Mouse (Mus musculus): ENCODE measurements around the gene Alkbh2. TPM values are rescaled to one million over a fixed set of nuclear protein-coding genes. Genes with fewer than 3 reads are reported as not detected.

Alkbh2 gene
- polyA plus RNA-seq, 1 experiment from 2014 or later, result 13.8 TPM

- DNase-seq (ENCODE audit: low spot score, missing footprints) (no peak), ATAC-seq (ENCODE audit: low FRiP score) (no peak)
- Histone ChIP-seq H3K4me3 (ENCODE audit: low read depth, low read length) (no peak overlapping the region), H3K4me1 (ENCODE audit: control insufficient read depth, insufficient read depth, low read length) (no peaks in the 10 kb centered on the region), H3K27me3 (ENCODE audit: control insufficient read depth, insufficient read depth, low read length) (no peaks in the 10 kb centered on the region), H3K36me3 (ENCODE audit: control insufficient read depth, insufficient read depth, low read length) (peaks cover 19% of the 10 kb centered on the region), H3K4me2 (no peak overlapping the region), H3K9me3 (ENCODE audit: control insufficient read depth, low read length) (no peaks in the 10 kb centered on the region), H3K27ac (ENCODE audit: low read depth, low read length) (no peak overlapping the region), H3K9ac (ENCODE audit: low read length) (no peak overlapping the region)
- WGBS, result 91% methylated on average over 7 of the region's 7 CpGs
These were observed 11.4 kb downstream of the Alkbh2 start for GRCm38 (mm10) chr5:114116586-114116985.

DNA sequence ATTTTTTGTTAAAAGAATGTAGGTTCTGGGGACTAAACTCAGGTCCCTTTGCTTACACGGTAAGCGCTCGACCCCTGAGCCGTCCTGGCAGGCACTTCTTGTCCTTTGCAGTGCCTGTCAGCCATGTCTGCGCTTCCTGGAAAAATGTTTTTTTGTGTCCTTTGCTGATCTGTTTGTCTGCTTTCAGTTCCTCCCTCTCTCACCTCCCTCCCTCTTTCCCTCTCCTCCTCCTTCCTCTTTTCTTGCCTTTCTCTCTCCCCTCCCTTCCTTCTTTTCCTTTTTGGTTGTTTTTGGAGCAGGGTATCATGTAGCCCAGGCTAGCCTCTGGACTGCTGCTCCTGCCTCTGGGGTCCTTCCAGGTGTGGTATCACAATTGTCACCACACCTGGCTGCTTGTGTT is 13.0 kb downstream of the Alkbh2 start:
- H3K27me3 ChIP-seq (ENCODE audit: control insufficient read depth, insufficient read depth, low read length), result no peaks in the 10 kb centered on the region
- no peak overlapping the region for H3K4me3 ChIP-seq (ENCODE audit: low read depth, low read length)
- H3K4me2 ChIP-seq, result no peak overlapping the region
- ATAC-seq (ENCODE audit: low FRiP score) (no peak), DNase-seq (ENCODE audit: low spot score, missing footprints) (no peak)
- no peak overlapping the region for H3K27ac ChIP-seq (ENCODE audit: low read depth, low read length)
- 84% methylated on average over 5 of the region's 5 CpGs for WGBS
- no peaks in the 10 kb centered on the region for H3K9me3 ChIP-seq (ENCODE audit: control insufficient read depth, low read length)
- H3K9ac ChIP-seq (ENCODE audit: low read length), result no peak overlapping the region
- no peaks in the 10 kb centered on the region for H3K4me1 ChIP-seq (ENCODE audit: control insufficient read depth, insufficient read depth, low read length)
- H3K36me3 ChIP-seq (ENCODE audit: control insufficient read depth, insufficient read depth, low read length), result peaks cover 12% of the 10 kb centered on the region; the same call in 1 of the 2 replicates

DNA sequence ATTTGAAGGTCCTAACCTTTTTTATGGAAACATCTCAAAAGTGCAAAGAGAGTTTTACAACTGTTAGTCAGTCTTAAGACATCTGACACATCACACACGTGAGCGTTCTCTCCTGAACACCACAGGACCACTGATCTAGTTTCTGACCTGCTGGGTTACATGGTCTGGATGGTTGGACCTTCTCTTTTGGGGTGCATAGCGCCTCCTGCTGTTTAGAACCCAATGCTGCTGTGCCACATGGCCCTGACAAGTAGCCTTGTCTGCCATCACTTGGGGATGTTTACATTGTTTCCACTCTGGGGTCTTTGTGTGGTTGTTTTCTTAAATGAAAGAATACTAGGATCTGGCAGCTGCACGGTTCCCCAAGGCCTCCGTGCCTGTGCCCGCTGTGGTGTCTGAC is 14.7 kb downstream of the Alkbh2 start:
- ATAC-seq (ENCODE audit: low FRiP score) (no peak), DNase-seq (ENCODE audit: low spot score, missing footprints) (no peak)
- no peak overlapping the region for H3K4me2 ChIP-seq
- WGBS, result 87% methylated on average over 6 of the region's 6 CpGs
- no peak overlapping the region for H3K4me3 ChIP-seq (ENCODE audit: low read depth, low read length)
- H3K4me1 ChIP-seq (ENCODE audit: control insufficient read depth, insufficient read depth, low read length), result no peaks in the 10 kb centered on the region
- H3K9ac ChIP-seq (ENCODE audit: low read length), result no peak overlapping the region
- peaks cover 25% of the 10 kb centered on the region for H3K36me3 ChIP-seq (ENCODE audit: control insufficient read depth, insufficient read depth, low read length)
- no peak overlapping the region for H3K27ac ChIP-seq (ENCODE audit: low read depth, low read length)
- H3K9me3 ChIP-seq (ENCODE audit: control insufficient read depth, low read length), result no peaks in the 10 kb centered on the region
- H3K27me3 ChIP-seq (ENCODE audit: control insufficient read depth, insufficient read depth, low read length), result no peaks in the 10 kb centered on the region

GRCm38 (mm10) chr5:114106391-114106935 is 21.6 kb downstream of the Alkbh2 start:
- H3K9me3 ChIP-seq (ENCODE audit: control insufficient read depth, low read length), result no peaks in the 10 kb centered on the region
- no peaks in the 10 kb centered on the region for H3K27me3 ChIP-seq (ENCODE audit: control insufficient read depth, insufficient read depth, low read length)
- H3K4me2 ChIP-seq, result no peak overlapping the region
- H3K27ac ChIP-seq (ENCODE audit: low read depth, low read length), result no peak overlapping the region
- no peak overlapping the region for H3K9ac ChIP-seq (ENCODE audit: low read length)
- ATAC-seq (ENCODE audit: low FRiP score), result no peak
- no peak for DNase-seq (ENCODE audit: low spot score, missing footprints)
- no peak overlapping the region for H3K4me3 ChIP-seq (ENCODE audit: low read depth, low read length)
- no peaks in the 10 kb centered on the region; the same call in 1 of the 2 replicates for H3K4me1 ChIP-seq (ENCODE audit: control insufficient read depth, insufficient read depth, low read length)
- H3K36me3 ChIP-seq (ENCODE audit: control insufficient read depth, insufficient read depth, low read length), result peaks cover 22% of the 10 kb centered on the region
- 91% methylated on average over 16 of the region's 16 CpGs for WGBS

DNA sequence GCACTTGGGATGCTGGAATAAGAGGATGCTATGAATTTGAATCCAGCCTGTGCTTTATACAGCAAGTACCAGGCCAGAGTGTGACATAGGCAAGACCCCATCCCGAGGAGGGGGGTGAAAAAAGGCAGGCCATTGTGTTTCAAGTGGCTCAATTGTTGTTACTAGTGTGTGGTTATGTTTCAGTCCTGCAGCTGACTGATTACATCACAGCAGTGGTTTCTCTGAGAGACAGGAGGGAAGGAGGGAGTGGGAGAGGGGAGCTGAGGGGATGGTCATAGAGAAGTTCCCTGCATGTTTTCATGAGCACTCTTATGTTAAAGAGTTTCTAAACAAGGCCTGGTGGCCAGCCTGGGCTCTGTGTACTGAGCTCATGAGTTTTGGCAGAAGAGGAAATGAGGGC is 25.2 kb downstream of the Alkbh2 start:
- ATAC-seq (ENCODE audit: low FRiP score), result no peak
- no peak overlapping the region for H3K9ac ChIP-seq (ENCODE audit: low read length)
- no peak overlapping the region for H3K27ac ChIP-seq (ENCODE audit: low read depth, low read length)
- H3K4me1 ChIP-seq (ENCODE audit: control insufficient read depth, insufficient read depth, low read length), result peaks cover 11% of the 10 kb centered on the region
- DNase-seq (ENCODE audit: low spot score, missing footprints), result no peak
- H3K27me3 ChIP-seq (ENCODE audit: control insufficient read depth, insufficient read depth, low read length), result no peaks in the 10 kb centered on the region
- no peak overlapping the region for H3K4me2 ChIP-seq
- H3K9me3 ChIP-seq (ENCODE audit: control insufficient read depth, low read length), result no peaks in the 10 kb centered on the region
- 92% methylated on average over 1 of the region's 1 CpGs for WGBS
- H3K36me3 ChIP-seq (ENCODE audit: control insufficient read depth, insufficient read depth, low read length), result peaks cover 3% of the 10 kb centered on the region
- H3K4me3 ChIP-seq (ENCODE audit: low read depth, low read length), result no peak overlapping the region

DNA sequence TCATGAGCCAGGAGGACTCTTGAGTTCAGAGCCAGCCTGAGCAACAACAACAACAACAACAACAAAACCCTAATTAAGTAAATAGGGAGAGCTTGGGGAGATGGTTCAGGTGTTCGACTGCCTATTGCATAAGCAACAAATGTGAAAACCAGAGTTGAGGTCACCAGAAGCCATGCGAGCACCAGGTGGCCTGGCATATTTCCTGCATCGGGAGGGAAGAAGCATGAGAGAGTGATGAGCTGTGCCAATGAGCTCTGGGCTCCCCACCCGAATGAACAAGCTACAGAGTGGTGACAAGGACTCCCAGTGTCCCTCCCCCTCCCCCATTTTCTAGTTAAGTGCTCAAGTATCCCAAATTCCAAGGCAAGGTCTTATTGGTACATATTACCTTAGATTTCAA is 26.1 kb downstream of the Alkbh2 start:
- 85% methylated on average over 4 of the region's 4 CpGs for WGBS
- no peaks in the 10 kb centered on the region for H3K27me3 ChIP-seq (ENCODE audit: control insufficient read depth, insufficient read depth, low read length)

GRCm38 (mm10) chr5:114100390-114101099 is 27.5 kb downstream of the Alkbh2 start:
- Histone ChIP-seq H3K27ac (ENCODE audit: low read depth, low read length) (no peak overlapping the region), H3K9ac (ENCODE audit: low read length) (peak overlapping the region; percentile 91), H3K4me3 (ENCODE audit: low read depth, low read length) (peak overlapping the region; percentile 97), H3K9me3 (ENCODE audit: control insufficient read depth, low read length) (no peaks in the 10 kb centered on the region), H3K4me2 (peak overlapping the region; percentile 95), H3K4me1 (ENCODE audit: control insufficient read depth, insufficient read depth, low read length) (peaks cover 11% of the 10 kb centered on the region), H3K36me3 (ENCODE audit: control insufficient read depth, insufficient read depth, low read length) (no peaks in the 10 kb centered on the region), H3K27me3 (ENCODE audit: control insufficient read depth, insufficient read depth, low read length) (no peaks in the 10 kb centered on the region)
- DNase-seq (ENCODE audit: low spot score, missing footprints), result peak; percentile 86
- ATAC-seq (ENCODE audit: low FRiP score), result peak; percentile 77
- WGBS, result 5% methylated on average over 40 of the region's 64 CpGs

More for the DNA sequence above, 26.1 kb downstream of the Alkbh2 start:
- no peak for DNase-seq (ENCODE audit: low spot score, missing footprints)
- ATAC-seq (ENCODE audit: low FRiP score), result no peak
- no peaks in the 10 kb centered on the region for H3K9me3 ChIP-seq (ENCODE audit: control insufficient read depth, low read length)
- H3K27ac ChIP-seq (ENCODE audit: low read depth, low read length), result no peak overlapping the region
- no peak overlapping the region for H3K9ac ChIP-seq (ENCODE audit: low read length)
- H3K4me2 ChIP-seq, result no peak overlapping the region
- H3K36me3 ChIP-seq (ENCODE audit: control insufficient read depth, insufficient read depth, low read length), result peaks cover 3% of the 10 kb centered on the region
- peaks cover 11% of the 10 kb centered on the region for H3K4me1 ChIP-seq (ENCODE audit: control insufficient read depth, insufficient read depth, low read length)
- H3K4me3 ChIP-seq (ENCODE audit: low read depth, low read length), result no peak overlapping the region

DNA sequence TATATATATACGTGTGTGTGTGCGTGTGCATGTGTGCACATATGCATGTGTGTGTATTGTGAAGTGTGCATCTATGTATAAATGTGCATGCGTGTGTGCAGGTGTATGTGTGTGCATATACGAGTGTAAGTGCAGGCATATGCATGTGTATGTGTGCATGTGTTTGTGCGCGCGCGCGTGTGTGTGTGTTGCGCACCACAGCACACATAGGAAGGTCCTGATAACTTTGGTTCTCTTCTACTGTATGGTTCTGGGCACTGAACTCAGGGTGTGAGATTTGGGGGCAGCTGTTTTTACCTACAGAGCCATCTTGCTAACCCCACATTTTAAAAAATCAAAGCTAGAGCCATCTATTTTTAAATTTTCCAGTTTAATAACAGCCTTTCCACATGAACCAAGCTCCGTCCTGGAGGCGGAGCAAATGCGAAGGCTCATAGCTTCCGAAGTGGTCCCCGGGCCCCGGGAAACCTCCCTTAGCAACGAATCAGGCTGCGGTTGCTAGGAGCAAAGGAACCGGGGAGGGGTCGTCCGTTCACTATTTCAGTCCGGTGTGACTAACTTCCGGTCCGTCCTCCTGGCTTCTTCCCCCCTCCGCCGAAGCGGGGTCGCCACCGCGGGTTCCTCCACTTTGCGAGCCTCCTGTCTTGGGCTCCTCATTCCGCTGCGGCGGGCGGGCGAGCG is 28.2 kb downstream of the Alkbh2 start:
- Histone ChIP-seq H3K9ac (ENCODE audit: low read length) (peak overlapping the region; percentile 91), H3K4me3 (ENCODE audit: low read depth, low read length) (peak overlapping the region; percentile 97), H3K4me1 (ENCODE audit: control insufficient read depth, insufficient read depth, low read length) (peaks cover 11% of the 10 kb centered on the region), H3K4me2 (peak overlapping the region; percentile 95), H3K36me3 (ENCODE audit: control insufficient read depth, insufficient read depth, low read length) (no peaks in the 10 kb centered on the region), H3K27me3 (ENCODE audit: control insufficient read depth, insufficient read depth, low read length) (no peaks in the 10 kb centered on the region), H3K9me3 (ENCODE audit: control insufficient read depth, low read length) (no peaks in the 10 kb centered on the region), H3K27ac (ENCODE audit: low read depth, low read length) (peak overlapping the region; percentile 35)
- WGBS, result 8% methylated on average over 37 of the region's 37 CpGs
- ATAC-seq (ENCODE audit: low FRiP score) (peak; percentile 94), DNase-seq (ENCODE audit: low spot score, missing footprints) (peak; percentile 100)

Data from midbrain, embryonic 11.5 days (tissue).